Mouse (Mus musculus) heart, adult 8-10 months (tissue): Measurements from ENCODE around the gene Bola1. TPM values are rescaled to one million over a fixed set of nuclear protein-coding genes. Genes with fewer than 3 reads are reported as not detected.

ENCODE experiments used
- DNase-seq: peaks from one replicate; pipeline ENCODE4 v3.0.0; 2022; ENCODE audit warnings: low spot score
- microRNA-seq: library from miRNA; unstranded; fragments of <30 nt; microRNA quantifications from one replicate; pipeline ENCODE4 v1.2.0, GENCODE M21; 2022
- total RNA-seq, 4 experiments: library from RNA; stranded (reverse); gene quantifications; 2 replicates each; pipeline ENCODE4 v1.2.4; 2022

Gene Bola1
- total RNA-seq, 4 experiments from 2014 or later = 24.1 to 35.6 (median 29.8) TPM

DNA sequence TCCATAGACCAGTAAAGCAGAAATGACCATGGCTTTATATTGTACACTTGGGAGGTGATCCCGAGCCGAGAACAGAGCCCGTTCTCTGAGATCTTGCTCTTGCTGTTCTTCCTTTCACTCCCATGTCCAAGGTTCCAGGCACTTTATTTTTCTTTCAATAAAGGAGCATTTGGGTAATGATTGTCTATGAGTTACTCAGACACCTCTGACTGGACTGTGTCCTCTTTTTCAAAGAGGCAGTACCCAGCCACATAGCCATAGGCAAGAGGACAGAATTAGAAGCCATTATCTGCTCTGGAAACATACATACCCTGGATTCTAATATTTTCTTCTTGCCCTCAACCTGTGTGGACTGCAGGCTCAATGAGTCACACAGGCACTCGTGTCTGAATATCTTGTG lies 59.7 kb downstream of the Bola1 start:
- DNase-seq = no peak

DNA sequence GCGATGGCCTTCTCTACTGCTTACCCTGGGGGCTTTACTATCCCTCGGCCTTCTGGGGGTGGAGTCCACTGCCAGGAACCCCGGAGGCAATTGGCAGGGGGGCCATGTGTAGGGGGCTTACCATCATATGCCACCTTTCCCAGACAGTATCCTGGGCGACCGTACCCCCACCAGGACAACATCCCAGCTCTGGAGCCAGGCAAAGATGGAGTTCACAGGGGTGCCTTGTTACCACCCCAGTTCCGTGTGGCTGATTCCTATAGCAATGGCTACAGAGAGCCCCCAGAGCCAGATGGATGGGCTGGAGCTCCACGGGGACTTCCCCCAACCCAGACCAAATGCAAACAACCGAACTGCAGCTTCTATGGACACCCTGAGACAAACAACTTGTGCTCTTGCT lies 64.0 kb downstream of the Bola1 start:
- no peak for DNase-seq

DNA sequence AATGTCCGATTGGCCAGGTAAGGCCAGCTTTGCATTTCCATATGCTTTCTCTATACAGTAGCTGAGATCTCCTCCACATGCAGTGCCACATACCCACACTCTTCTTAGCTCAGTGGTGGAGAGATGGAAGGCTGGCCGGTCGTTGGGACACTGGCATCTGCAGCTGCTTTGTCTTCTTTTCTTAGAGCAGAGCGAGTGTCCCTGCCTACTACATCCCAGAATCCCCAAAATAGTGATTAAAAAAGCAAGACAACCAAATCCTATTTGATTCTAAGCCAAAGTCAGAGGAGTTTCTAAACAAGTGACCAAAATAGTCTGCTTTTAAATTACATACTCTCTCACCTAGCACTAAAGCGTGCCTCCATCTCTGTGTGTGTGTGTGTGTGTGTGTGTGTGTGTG lies 66.9 kb downstream of the Bola1 start:
- DNase-seq = no peak

DNA sequence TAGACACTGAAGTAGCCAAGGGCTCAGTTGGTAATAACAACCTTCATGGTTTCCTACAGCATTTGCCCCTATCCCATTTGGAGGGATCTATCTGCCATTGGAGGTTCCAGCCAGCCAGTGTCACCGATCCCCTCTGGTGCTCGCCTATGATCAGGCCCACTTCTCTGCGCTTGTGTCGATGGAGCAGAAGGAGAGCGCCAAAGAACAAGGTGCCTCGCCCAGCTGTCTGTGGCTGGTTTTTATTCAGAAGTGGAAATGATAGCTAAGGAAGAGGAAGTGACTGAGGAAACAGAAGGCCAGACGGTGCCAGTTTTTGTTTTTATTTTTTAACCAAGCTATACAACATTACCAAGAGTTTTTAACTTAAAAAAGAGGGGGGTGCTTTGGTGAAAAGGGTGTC lies 67.7 kb downstream of the Bola1 start:
- DNase-seq = peak; percentile 10

DNA sequence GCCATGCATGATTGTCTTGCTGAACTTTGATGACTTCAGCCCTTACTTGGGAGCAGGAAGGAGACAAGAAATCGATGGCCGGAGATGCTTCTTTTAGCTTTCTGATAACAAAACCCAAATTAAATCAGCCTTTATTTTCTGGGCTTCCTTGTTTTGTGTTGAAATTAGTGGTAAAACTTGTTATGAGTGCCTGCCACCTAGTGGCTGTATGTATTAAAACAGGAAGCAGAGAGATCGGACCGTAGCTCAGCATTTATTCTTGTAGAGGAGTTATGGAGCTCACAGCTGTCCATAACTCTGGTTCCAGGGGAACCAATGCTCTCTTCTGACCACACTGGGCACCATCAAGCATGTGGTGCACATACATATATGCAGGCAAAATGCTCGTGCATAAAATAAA lies 71.6 kb downstream of the Bola1 start:
- peak; percentile 73 for DNase-seq

Small RNAs within 50 kb of the gene (microRNA-seq; reads per million reads assigned to microRNA genes)
- not detected for gene Gm44492
- gene Gm47311 = not detected
- not detected for gene Gm47313

Other genes with a start within 250 kb of the Bola1 start
- 10 to 100 TPM; 55.7 to 68.3 (median 61.1) TPM for gene Plekho1, start 223.7 kb downstream of the Bola1 start, total RNA-seq
- 10 to 100 TPM; 27.2 to 33.8 (median 30.0) TPM for gene Vps45, start 161.2 kb downstream of the Bola1 start, total RNA-seq
- gene Otud7b, start 115.2 kb downstream of the Bola1 start, total RNA-seq = 10 to 100 TPM; 55.4 to 63.1 (median 59.8) TPM
- gene Mtmr11, start 57.7 kb downstream of the Bola1 start, total RNA-seq = 1 to 10 TPM; 1.7 to 3.0 (median 2.2) TPM
- gene Sf3b4, start 47.4 kb downstream of the Bola1 start, total RNA-seq = 10 to 100 TPM; 14.1 to 17.2 (median 16.2) TPM
- 1 to 10 TPM; 1.6 to 7.0 (median 4.2) TPM for gene Sv2a, start 38.6 kb downstream of the Bola1 start, total RNA-seq
- 1 to 10 TPM; 1.4 to 3.6 (median 2.9) TPM for gene Hist2h2ab, start 156 bp upstream of the Bola1 start, total RNA-seq
- gene Hist2h2ac, start 1.2 kb upstream of the Bola1 start, total RNA-seq = 10 to 100 TPM; 17.5 to 26.5 (median 24.3) TPM
- 10 to 100 TPM in 2 of 4 experiments, 1 to 10 TPM in 2; 8.3 to 10.2 (median 9.8) TPM for gene Hist2h2be, start 1.4 kb upstream of the Bola1 start, total RNA-seq
- gene Hist2h3c2, start 19.4 kb upstream of the Bola1 start, total RNA-seq = 1 to 10 TPM; 4.1 to 8.4 (median 6.8) TPM
- gene Hist2h2aa2, start 20.6 kb upstream of the Bola1 start, total RNA-seq = 100 to 1,000 TPM; 141 to 256 (median 216) TPM
- gene Hist2h2aa1, start 25.8 kb upstream of the Bola1 start, total RNA-seq = 10 to 100 TPM in 3 of 4 experiments, 1 to 10 TPM in 1; 8.5 to 81.5 (median 26.6) TPM
- gene Hist2h3c1, start 27.0 kb upstream of the Bola1 start, total RNA-seq = not detected
- 10 to 100 TPM; 10.8 to 16.2 (median 12.3) TPM for gene Hist2h4, start 43.6 kb upstream of the Bola1 start, total RNA-seq
- 10 to 100 TPM; 12.2 to 24.7 (median 15.9) TPM for gene Hist2h3b, start 48.9 kb upstream of the Bola1 start, total RNA-seq
- 10 to 100 TPM; 28.0 to 42.3 (median 33.7) TPM for gene Hist2h2bb, start 50.0 kb upstream of the Bola1 start, total RNA-seq
- gene Fcgr1, start 74.3 kb upstream of the Bola1 start, total RNA-seq = 1 to 10 TPM in 1 of 4 experiments, under 1 TPM in 3; 0.38 to 1.1 (median 0.66) TPM
- gene BC107364, start 232.6 kb upstream of the Bola1 start, total RNA-seq = not detected